Mouse (Mus musculus) cerebellum, adult 18-20 months (tissue): ENCODE data around the gene Ugt1a10.
"Not testable (repeated sequence)": the region's sequence is repeated elsewhere in the genome, so short reads cannot be mapped to it uniquely, and the experiment has no call there.

Source experiments
- DNase-seq, 2 experiments: peaks; one replicate each; pipeline ENCODE4 v3.0.0; 2021

Ugt1a10 gene

DNA sequence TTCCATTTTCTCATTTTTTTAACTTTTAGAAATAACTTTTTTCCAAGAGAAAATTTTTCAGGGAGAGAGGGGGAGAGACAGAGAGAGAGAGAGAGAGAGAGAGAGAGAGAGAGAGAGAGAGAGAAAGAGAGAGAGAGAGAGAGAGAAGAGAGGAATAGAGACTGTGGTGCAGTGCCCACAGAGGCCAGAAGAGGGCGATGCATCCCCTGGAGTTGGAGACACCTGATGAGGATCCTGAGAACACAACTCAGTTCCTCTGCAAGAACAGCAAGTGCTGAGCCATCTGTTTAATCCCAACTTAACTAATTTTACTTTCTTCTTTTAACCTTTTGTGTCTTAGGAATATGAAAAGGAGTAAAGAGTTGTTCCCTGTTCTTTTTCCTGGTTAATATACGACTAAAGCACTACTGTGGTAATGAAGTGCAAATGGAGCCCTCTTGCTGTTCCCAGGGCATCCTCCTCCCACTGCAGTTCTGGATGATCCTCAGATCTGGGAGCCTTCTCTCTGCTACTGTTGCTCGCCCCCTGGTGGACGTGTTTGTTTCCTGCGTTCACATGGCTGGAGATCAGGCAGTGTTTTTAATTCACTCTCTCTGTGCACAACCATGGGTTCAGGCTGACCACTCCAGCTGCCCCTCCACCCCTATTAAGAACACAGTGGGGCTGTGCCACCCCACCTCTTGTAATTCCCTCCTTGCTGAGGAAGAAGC is 88.9 kb downstream of the Ugt1a10 start:
- DNase-seq, result peak; percentile 56 to 61

- peak in 1 of 2 experiments; percentile 9 for DNase-seq
Measured at GRCm38 (mm10) chr1:88145278-88145677, 90.1 kb downstream of the Ugt1a10 start.

DNA sequence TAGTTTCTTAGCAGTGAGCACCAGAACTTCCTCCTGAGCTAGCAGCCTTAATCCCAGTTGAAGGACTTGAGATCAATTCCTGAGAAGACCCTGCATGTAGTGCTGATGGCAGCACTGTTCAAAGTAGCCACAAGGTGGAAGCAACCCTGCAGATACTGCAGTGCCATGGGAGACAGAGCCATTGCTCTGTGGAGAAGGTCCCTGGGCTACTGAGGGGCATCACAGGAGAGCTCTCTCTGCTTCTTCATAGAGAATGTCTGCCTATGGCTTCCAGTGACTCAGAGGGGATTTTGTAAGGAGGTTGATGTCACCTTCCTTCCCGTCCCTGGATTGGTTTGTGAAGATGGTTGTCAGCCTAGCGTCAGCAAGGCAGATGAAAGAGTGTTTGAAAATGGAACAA is 94.9 kb downstream of the Ugt1a10 start:
- DNase-seq, result not testable (repeated sequence)

DNA sequence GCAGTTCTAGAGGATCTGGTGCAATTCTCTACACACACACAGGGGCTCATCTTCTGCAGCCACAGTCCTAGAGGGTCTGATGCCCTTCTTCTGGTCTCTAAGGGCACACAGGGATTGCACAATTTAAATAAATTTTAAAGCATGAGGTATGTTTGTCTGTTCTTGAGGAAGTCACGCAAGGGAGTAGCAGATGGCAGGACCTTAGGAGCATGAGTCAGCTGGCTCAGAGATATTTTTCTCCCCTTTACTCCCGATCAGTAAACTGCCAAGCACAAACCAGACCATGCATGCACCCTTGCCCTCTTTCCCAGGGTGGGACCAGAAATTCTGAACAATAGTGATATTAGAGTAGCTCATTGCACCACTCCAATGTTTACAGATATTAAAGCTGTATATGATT is 103.2 kb downstream of the Ugt1a10 start:
- peak; percentile 16 for DNase-seq

- no peak for DNase-seq
Measured at GRCm38 (mm10) chr1:88165711-88166110, 110.5 kb downstream of the Ugt1a10 start, which contains the start of gene Ugt1a5. Ugt1a5 (plus strand) TSS chr1:88166012.

GRCm38 (mm10) chr1:88172190-88172589 is 117.0 kb downstream of the Ugt1a10 start:
- not testable (repeated sequence) for DNase-seq

GRCm38 (mm10) chr1:88179657-88180056 is 124.5 kb downstream of the Ugt1a10 start:
- DNase-seq, result no peak

GRCm38 (mm10) chr1:88186325-88186935 is 131.2 kb downstream of the Ugt1a10 start:
- DNase-seq, result no peak

DNA sequence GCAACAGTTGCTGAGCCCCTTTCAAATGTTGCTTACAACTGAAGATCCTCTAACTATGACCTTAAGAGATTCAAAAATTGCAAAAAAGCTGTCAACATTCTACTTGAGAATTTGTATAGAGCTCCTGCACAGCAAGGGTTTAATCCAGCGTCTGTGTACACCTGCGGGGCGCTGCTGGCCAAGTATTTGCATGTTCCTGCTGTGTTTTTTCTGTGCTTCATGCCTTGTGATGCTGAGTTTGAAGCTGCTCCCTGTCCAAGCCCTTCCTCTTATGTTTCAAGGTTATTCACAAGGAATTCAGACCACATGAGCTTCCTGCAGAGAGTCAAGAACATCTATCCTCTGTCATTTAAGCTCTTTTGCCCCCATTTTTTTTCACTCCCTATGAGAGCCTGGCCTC is 136.9 kb downstream of the Ugt1a10 start:
- no peak for DNase-seq

DNA sequence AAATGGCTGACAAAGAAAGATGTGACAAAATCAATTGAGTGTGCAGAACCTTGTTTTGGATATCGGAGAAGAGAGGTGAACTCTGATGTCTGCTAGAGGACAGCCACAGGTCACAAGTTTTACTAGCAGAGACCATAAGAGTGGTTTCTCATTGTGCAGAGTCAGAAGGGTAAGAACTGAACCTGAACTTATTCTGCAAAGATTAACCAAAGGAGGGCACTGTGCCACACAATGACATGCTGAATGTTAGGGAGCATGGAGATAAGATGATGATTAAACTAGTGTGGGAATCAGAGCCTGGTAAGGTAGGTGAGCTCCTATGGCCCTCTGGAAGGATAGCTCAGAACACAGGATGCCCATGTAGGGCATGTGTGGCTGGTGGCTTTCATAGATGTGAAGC is 140.5 kb downstream of the Ugt1a10 start:
- no peak for DNase-seq

- DNase-seq, result no peak
Measured at GRCm38 (mm10) chr1:88197443-88197842, 142.3 kb downstream of the Ugt1a10 start.

- peak; percentile 57 to 59 for DNase-seq
Measured at GRCm38 (mm10) chr1:88199996-88200395, 144.8 kb downstream of the Ugt1a10 start.

- peak in 1 of 2 experiments; percentile 6 for DNase-seq
Measured at GRCm38 (mm10) chr1:88200456-88200855, 145.3 kb downstream of the Ugt1a10 start, which contains the start of gene Ugt1a2. Ugt1a2 (plus strand) TSS chr1:88200601.

GRCm38 (mm10) chr1:88205294-88205922 is 150.2 kb downstream of the Ugt1a10 start, which contains the start of gene Dnajb3:
Dnajb3 (minus strand) TSS chr1:88205782.
- DNase-seq, result peak; percentile 89 to 92

DNA sequence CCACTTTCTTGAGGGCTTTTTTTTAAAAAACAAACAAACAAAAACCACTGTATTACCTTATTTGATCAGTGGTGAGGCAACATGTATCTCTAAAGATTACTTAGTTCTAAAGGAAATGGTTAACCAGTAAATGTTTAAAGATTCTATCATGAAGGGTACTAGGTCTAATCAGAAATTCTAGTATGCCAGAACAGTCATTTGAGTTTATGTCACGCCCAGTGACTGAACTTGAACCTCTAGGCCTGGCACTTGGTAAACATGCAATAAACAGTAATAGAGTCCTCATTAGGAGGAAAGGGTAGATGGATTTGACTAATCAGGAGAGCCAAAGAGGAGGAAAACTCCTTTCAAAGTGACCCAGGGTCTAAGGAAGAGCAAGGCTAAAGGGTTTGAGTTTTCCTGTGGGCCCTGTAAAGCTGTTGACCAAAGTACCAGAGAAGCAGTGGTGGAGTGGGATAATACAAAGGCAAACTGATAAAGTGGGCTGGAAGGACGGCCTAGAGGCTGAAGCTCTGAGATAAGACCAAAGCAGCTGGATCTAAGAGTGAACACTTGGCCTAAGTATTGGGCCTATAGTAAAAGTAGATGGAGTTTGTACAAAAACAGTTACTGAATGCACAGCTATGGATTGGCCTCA is 151.8 kb downstream of the Ugt1a10 start:
- DNase-seq, result no peak

DNA sequence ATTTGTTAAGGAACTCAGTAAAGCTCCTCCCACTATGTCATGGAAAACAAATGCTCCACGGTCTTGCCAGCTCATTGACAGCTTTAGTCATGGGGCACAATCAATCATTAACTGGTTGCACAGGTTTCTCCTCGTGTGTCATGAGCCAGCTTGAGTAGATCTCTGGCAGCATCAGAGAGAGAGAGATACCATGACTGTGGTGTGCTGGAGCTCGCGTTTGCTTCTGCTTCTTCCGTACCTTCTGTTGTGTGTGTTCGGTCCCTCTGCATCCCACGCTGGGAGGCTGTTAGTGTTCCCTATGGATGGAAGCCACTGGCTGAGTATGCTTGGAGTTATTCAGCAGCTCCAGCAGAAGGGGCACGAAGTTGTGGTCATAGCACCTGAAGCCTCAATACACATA is 156.6 kb downstream of the Ugt1a10 start, which contains the start of gene Ugt1a1:
Gene Ugt1a1, plus strand, starts transcription at position 148 of the 400 bp plus-strand sequence.
- DNase-seq, result no peak

- DNase-seq, result no peak
Measured at GRCm38 (mm10) chr1:88212341-88213045, 157.3 kb downstream of the Ugt1a10 start.

DNA sequence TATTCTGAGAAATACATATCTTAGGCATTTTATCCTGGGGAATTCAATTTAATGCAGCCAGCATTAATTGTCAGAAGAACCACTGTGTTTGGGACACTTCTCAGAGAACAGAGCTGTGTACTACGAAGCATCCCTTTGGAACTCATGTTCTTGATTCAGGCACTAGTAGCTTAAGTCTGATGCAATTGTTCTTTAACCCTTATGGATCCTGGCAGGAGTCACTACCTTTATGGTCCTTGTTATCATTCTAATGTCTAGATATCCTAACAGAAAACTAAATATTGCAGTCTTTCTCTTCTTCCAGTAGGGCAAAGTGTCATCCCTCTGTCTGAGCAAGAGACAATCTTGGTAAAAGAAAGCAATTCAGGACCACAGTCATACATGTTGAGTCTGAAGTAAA is 157.9 kb downstream of the Ugt1a10 start:
- DNase-seq, result no peak

GRCm38 (mm10) chr1:88213766-88214461 is 158.7 kb downstream of the Ugt1a10 start:
- DNase-seq, result no peak

GRCm38 (mm10) chr1:88214462-88214952 is 159.3 kb downstream of the Ugt1a10 start:
- no peak for DNase-seq
